Comparison of ENCODE assay signal across 26 mouse cellular contexts in genomic region chr15:88391822-88392221, GRCm38 (mm10).
DNase-seq lines count a peak whose midpoint lies in the region; TF ChIP-seq lines count a peak whose summit lies in the region.
"Had no signal": no experiment of that assay in that cellular context is flagged by ENCODE, and none has a peak within 500 bp of the region (broad histone marks: within the 10 kb centered on the region; RNA-seq: fewer than 3 reads in every experiment).

No protein-coding gene starts in this region.

- no peaks in the 10 kb centered on the region for H3K27me3 ChIP-seq in testis, adult 2 months (ENCODE audit: control insufficient read depth, insufficient read depth, low read length)
- H3K27me3 ChIP-seq: forebrain, embryonic 13.5 days; hindbrain, embryonic 13.5 days; limb, embryonic 13.5 days; liver, embryonic 13.5 days; stomach, embryonic 15.5 days had no signal

- TF ChIP-seq POLR2A in testis, adult 2 months (IDR thresholded peaks at IDR 0.05; ENCODE audit: control insufficient read depth, low read depth, low read length): no peak

- H3K9me3 ChIP-seq in ES-E14 (ENCODE audit: control insufficient read depth, insufficient read depth, low read depth, low read length): no peaks in the 10 kb centered on the region; the same call in 1 of the 2 replicates
- H3K9me3 ChIP-seq: forebrain, embryonic 13.5 days; hindbrain, embryonic 13.5 days; stomach, embryonic 15.5 days had no signal

- peak overlapping the region; percentile 7; the same call in 1 of the 2 replicates for H3K4me3 ChIP-seq in testis, adult 2 months (ENCODE audit: control insufficient read depth, low read depth, low read length)
- no peak overlapping the region for H3K4me3 ChIP-seq in ES-E14 (ENCODE audit: insufficient read depth in 1 of 2, low read depth in 1 of 2, low read length in 2 of 2, poor library complexity in 1 of 2, severe bottlenecking in 1 of 2)
- H3K4me3 ChIP-seq: forebrain, embryonic 13.5 days; hindbrain, embryonic 13.5 days; limb, embryonic 13.5 days; liver, embryonic 13.5 days; stomach, embryonic 15.5 days had no signal

- no peaks in the 10 kb centered on the region for H3K4me1 ChIP-seq in testis, adult 2 months (ENCODE audit: control insufficient read depth, insufficient read depth, low read length)
- H3K4me1 ChIP-seq in ES-E14 (ENCODE audit: control insufficient read depth in 2 of 2, insufficient read depth in 2 of 2, low read length in 2 of 2, poor library complexity in 1 of 2): no peaks in the 10 kb centered on the region
- H3K4me1 ChIP-seq: liver, embryonic 13.5 days; stomach, embryonic 15.5 days had no signal

- TF ChIP-seq CTCF in testis, adult 2 months (IDR thresholded peaks at IDR 0.05; ENCODE audit: control insufficient read depth, insufficient read depth, insufficient replicate concordance, low read depth, low read length): peak; percentile 92

- DNase-seq in layer of hippocampus, adult 11-12 months (ENCODE audit: low spot score): peak; percentile 11
- DNase-seq in layer of hippocampus, adult 8-10 months (ENCODE audit: low spot score in 2 of 2): no peak
- DNase-seq in testis, postnatal 10 days (ENCODE audit: low spot score): no peak
- DNase-seq in ES-E14 (ENCODE audit: low read depth, low spot score): no peak
- peak; percentile 15 for DNase-seq in testis, postnatal 14 days (ENCODE audit: low spot score)
- DNase-seq in lung, postnatal 36 days: no peak
- no peak for DNase-seq in yolk sac, embryonic 10.5 days (ENCODE audit: low spot score)
- DNase-seq: adrenal gland, postnatal 10 days; cerebellum, adult 11-12 months; cerebellum, adult 9-11 months; gastrocnemius, postnatal 25 days; heart, adult 18-20 months; heart, postnatal 36 days; kidney, adult 9 months; kidney, postnatal 14 days; liver, embryonic 13.5 days; lung, embryonic 14.5 days; lung, postnatal 14 days; right cerebral cortex, postnatal 25 days; thymus, adult 2 months; thymus, postnatal 36 days had no signal

- in situ Hi-C loops in ES-E14 (cut with MboI; ENCODE audit: low sequenced_read_pairs in 2 of 2, unreplicated experiment in 2 of 2): no loop called here

- no peak overlapping the region for H3K27ac ChIP-seq in testis, adult 2 months (ENCODE audit: control insufficient read depth, insufficient read depth, low read depth, low read length)
- no peak overlapping the region for H3K27ac ChIP-seq in ES-E14 (ENCODE audit: insufficient read depth, low read depth, low read length, poor library complexity, severe bottlenecking)
- H3K27ac ChIP-seq: forebrain, embryonic 13.5 days; hindbrain, embryonic 13.5 days; limb, embryonic 13.5 days; liver, embryonic 13.5 days; stomach, embryonic 15.5 days had no signal

- H3K9ac ChIP-seq in ES-E14 (ENCODE audit: insufficient read depth, low read depth, low read length, poor library complexity, severe bottlenecking): no peak overlapping the region
- H3K9ac ChIP-seq: forebrain, embryonic 13.5 days; hindbrain, embryonic 13.5 days; limb, embryonic 13.5 days; liver, embryonic 13.5 days; lung, embryonic 14.5 days; stomach, embryonic 15.5 days had no signal

- H3K36me3 ChIP-seq in testis, adult 2 months (ENCODE audit: control insufficient read depth, insufficient read depth, low read length): no peaks in the 10 kb centered on the region
- H3K36me3 ChIP-seq in ES-E14 (ENCODE audit: control insufficient read depth, insufficient read depth, low read length, poor library complexity, severe bottlenecking): no peaks in the 10 kb centered on the region
- H3K36me3 ChIP-seq: hindbrain, embryonic 13.5 days; limb, embryonic 13.5 days; liver, embryonic 13.5 days; stomach, embryonic 15.5 days had no signal

TF ChIP-seq in ES-E14, 5 proteins besides CTCF, POLR2A, EP300 and RAD21:
- TF ChIP-seq CHD2 (IDR thresholded peaks at IDR 0.05; ENCODE audit: low read depth, low read length) (no peak), HCFC1 (IDR thresholded peaks at IDR 0.05; ENCODE audit: borderline replicate concordance, insufficient read depth, low read length) (no peak), MAFK (IDR thresholded peaks at IDR 0.05; ENCODE audit: insufficient read depth, low read depth, low read length) (no peak), ZNF384 (IDR thresholded peaks at IDR 0.05; ENCODE audit: low read depth, low read length) (no peak), ZC3H11A (IDR thresholded peaks at IDR 0.05; ENCODE audit: borderline replicate concordance, low read depth, low read length) (0 out of 2 replicates have a peak, but pooled peaks have one; percentile 20)

Comparison
In these comparisons a context has a peak if more than half of its experiments do, and no peak if none do; other contexts are left out.
1. DNase-seq: peak in layer of hippocampus, adult 11-12 months (single experiment) and testis, postnatal 14 days (single experiment); none in layer of hippocampus, adult 8-10 months (0 of 2), testis, postnatal 10 days (single experiment), ES-E14 (single experiment), lung, postnatal 36 days (single experiment) and yolk sac, embryonic 10.5 days (single experiment).